Mouse (Mus musculus) left cerebral cortex, postnatal 14 days (tissue): ENCODE measurements around the gene Sec22b. TPM values are rescaled to one million over a fixed set of nuclear protein-coding genes. Genes with fewer than 3 reads are reported as not detected.
A peak's percentile ranks its signal among the peaks of the same experiment; 100 is the strongest.

Experiments used
- DNase-seq, 2 experiments: peaks; one replicate each; pipeline ENCODE4 v3.0.0; 2021 to 2022; ENCODE audit warnings: low spot score in 2 of 2, mixed read lengths in 1 of 2
- intact Hi-C: fragments of 180-260 bp; cut with DNase I; formaldehyde crosslinking; loops from one replicate; pipeline ENCODE4 v1.15.1; 2025
- total RNA-seq, 2 experiments: library from RNA; stranded (reverse); gene quantifications; 2 replicates each; pipeline ENCODE4 v1.2.3; 2021

Gene Sec22b
- total RNA-seq, 2 experiments from 2014 or later = 69.4 to 69.5 TPM

- DNase-seq = no peak
- intact Hi-C loops = no loop called here
Observed at GRCm38 (mm10) chr3:97890205-97890604, 10.8 kb upstream of the Sec22b start.

DNA sequence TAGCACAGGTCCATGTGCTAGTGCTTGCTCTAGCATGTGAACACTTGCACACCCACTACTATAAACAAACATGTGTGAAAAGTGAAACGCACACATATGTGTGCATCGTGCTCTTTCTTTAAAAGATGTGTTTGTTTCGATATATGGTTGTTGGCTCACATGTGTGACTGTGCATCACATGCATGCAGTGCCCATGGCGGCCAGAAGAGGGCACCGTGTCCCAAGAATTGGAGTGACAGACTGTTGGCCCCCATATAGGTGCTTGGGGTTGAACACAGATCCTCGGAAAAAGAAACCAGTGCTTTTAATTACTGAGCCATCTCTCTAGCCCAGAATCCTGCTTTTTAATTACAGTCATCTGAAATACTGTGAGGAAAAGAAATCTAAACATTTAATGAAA lies 6.3 kb upstream of the Sec22b start:
- DNase-seq = peak in 1 of 2 experiments; percentile 54
- intact Hi-C loops = no loop called here

- intact Hi-C loops = no loop called here
- DNase-seq = no peak
Observed at GRCm38 (mm10) chr3:97898381-97898780, 2.6 kb upstream of the Sec22b start.

GRCm38 (mm10) chr3:97901586-97901985 lies 596 bp downstream of the Sec22b start:
- intact Hi-C loops = no loop called here
- DNase-seq = no peak

DNA sequence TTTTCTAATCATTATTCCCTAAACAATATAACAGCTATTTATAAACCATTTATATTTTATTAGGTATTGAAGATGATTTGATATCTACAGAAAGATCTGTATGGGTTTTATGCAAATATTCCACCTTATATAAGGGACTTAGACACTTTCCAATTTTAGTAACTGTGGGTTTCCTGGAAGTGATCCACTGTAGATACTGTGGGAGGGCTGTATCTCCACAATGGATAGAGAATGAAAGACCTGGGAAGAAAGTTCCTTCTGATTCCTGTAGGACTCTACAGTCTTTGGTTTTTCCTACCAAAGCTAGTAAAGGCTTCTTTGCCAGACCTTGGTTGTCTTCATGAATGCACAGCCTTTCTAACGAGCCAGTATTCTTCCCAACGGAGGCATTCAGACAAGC lies 8.7 kb downstream of the Sec22b start:
- intact Hi-C loops = no loop called here
- DNase-seq = no peak

DNA sequence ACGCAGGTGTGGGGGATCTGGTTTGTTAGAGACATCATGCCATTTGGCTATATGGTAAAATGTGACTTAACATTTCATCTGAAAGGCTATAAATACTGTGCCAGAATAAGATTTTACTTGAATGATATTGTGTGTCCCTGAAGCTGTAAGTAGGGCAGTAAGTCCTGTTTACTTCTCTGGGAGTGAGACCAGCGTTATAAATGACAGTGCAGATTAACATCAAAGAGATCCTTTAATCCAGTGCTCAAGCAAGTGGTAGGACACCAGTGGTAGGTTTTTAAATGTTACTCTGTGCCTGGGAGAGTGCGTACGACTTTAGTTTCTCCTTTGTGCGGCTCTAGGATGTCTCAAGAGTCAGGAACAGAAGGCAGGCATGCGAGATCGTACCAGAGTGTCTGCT lies 10.1 kb downstream of the Sec22b start:
- intact Hi-C loops = no loop called here
- DNase-seq = no peak

- peak in 1 of 2 experiments; percentile 31 for DNase-seq
- intact Hi-C loops = no loop called here
Observed at GRCm38 (mm10) chr3:97915081-97915480, 14.1 kb downstream of the Sec22b start.

GRCm38 (mm10) chr3:97918885-97919550 lies 18.0 kb downstream of the Sec22b start:
- DNase-seq = no peak
- intact Hi-C loops = no loop called here

DNA sequence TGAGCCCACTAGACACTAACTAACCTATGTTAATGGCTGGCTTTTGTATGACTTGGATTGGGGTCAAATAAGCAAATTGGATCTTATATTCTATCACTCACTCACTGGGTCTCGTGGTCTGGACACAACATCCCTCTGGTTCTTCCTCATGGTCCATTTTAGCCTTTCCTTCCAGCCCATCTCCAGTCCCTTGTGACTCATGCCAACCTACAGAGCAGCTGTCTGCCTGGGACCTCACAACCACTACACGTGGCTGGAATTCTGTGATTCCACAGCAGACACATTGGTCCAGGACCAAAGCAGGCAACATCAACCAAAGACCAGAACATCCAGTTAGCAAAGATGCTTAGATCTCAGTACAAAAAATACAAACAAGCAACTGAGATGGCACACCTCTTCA lies 24.3 kb downstream of the Sec22b start:
- no peak for DNase-seq
- intact Hi-C loops = loop anchor here (5.0 kb wide), 1 partner anchor 387 kb away; no protein-coding TSS in a partner anchor

GRCm38 (mm10) chr3:97927322-97927721 lies 26.3 kb downstream of the Sec22b start:
- no peak for DNase-seq
- intact Hi-C loops = loop anchor here (5.0 kb wide), 1 partner anchor 385 kb away; no protein-coding TSS in a partner anchor

DNA sequence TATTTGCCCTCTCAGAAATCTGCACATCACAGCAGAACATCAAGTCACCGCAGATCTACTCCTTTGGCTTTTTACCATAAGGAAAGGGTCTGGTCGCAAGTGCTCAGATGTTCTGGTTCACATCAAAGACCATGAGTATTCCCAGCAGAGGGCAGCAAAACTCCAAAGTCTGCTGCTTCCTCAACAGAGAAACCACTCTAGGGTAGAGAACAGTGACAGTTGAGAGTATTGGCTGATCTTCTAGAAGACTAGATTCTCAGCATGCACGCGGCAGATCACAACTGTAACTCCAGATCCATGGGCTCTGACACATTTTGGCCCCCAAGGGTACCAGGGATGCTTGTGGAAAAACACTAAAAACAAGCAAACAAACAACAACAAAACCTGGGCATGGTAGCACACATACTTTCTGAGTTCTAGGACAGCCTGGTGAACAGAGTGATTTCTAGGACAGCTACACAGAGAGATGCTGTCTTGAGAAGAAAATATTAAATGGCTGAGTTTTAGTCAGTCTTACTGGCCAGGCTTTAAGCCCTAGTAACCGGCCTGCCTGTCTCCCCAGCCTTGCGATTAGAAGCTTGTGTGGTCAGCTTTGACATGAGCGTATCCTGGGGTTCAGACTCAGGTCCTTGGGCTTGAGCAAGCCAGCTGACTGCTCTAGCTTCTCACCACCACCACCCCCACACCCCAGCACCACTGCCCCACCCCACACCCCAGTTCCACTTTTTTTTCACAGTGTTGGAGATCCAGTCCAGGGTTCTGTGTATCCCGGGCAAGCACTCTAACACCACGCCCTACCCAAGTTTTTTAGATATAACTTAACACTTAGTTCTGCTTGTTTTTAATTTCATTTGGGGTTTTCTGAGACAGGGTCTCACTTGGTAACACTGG lies 28.2 kb downstream of the Sec22b start:
- intact Hi-C loops = loop anchor here (5.0 kb wide), 1 partner anchor 383 kb away; no protein-coding TSS in a partner anchor
- DNase-seq = peak; percentile 89 to 90

- intact Hi-C loops = loop anchor here (5.0 kb wide), 1 partner anchor 82 kb away; the partner anchor contains the start of gene Notch2
- DNase-seq = no peak
Observed at GRCm38 (mm10) chr3:97930141-97930786, 29.3 kb downstream of the Sec22b start.

GRCm38 (mm10) chr3:97930787-97931158 lies 29.8 kb downstream of the Sec22b start:
- no peak for DNase-seq
- intact Hi-C loops = loop anchor here (1.0 to 5.0 kb wide), 2 partner anchors 82 to 294 kb away; partner anchors contain the start of gene Notch2

DNA sequence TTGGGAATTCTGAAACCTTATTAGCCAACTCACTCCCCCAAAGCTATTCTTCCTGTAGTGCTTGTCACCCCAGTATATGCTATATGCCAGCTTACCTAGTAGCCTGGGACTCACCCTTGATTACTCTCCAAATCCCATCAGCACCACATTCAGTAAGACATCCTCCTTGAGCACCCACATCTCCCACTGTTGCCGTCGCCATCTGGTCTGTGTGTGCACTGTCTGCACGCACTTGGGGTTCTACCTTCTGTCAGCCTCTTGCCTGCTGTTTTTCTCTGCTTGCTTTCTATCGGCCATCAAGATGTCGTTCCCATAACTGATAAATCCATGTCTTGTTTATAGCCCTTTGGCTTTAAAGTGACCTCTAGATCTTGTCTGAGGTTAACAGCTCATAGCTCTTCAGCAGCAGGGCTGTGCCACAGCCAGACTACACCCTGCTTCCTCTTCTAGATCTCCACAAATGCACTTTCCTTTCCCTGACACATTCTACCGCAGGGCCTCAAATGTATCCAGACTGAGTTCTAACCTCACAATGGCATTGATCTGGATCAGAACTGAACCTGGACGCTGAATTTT lies 30.4 kb downstream of the Sec22b start:
- peak; percentile 44 to 50 for DNase-seq
- intact Hi-C loops = loop anchor here (1.0 to 5.0 kb wide), 2 partner anchors 81 to 293 kb away; partner anchors contain the start of gene Notch2

- intact Hi-C loops = loop anchor here (5.0 kb wide), 1 partner anchor 80 kb away; the partner anchor contains the start of gene Notch2
- DNase-seq = no peak
Observed at GRCm38 (mm10) chr3:97932131-97932530, 31.1 kb downstream of the Sec22b start.

GRCm38 (mm10) chr3:97932771-97933170 lies 31.8 kb downstream of the Sec22b start:
- intact Hi-C loops = loop anchor here (5.0 kb wide), 1 partner anchor 80 kb away; the partner anchor contains the start of gene Notch2
- no peak for DNase-seq

GRCm38 (mm10) chr3:97933251-97933650 lies 32.3 kb downstream of the Sec22b start:
- intact Hi-C loops = loop anchor here (5.0 kb wide), 1 partner anchor 79 kb away; the partner anchor contains the start of gene Notch2
- no peak for DNase-seq

DNA sequence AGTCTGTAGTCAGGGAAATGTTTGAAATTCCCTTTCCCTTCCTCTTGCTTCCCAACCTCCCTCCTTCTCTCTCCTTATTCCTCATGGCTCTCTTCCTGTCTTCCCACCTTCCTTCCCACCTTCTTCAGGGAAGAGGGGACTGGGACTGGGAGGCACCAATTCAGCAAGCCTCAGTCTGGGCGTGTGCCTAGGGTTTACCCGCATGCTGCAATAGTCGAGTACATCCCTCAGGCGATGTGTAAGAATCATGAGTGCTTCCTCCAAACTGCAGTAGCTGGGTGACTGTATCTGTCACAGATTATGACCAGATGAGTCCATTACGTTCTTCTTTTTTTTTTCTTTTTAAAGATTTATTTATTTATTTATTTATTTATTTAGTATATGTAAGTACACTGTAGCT lies 32.8 kb downstream of the Sec22b start:
- no peak for DNase-seq
- intact Hi-C loops = loop anchor here (5.0 kb wide), 1 partner anchor 78 kb away; the partner anchor contains the start of gene Notch2
